Mouse (Mus musculus): ENCODE results near the gene Zswim8. TPM values are rescaled to one million over a fixed set of nuclear protein-coding genes. Genes with fewer than 3 reads are reported as not detected.
A peak's percentile ranks its signal among the peaks of the same experiment; 100 is the strongest.

The Zswim8 gene
- total RNA-seq, 1 experiment: 33.9 TPM

DNA sequence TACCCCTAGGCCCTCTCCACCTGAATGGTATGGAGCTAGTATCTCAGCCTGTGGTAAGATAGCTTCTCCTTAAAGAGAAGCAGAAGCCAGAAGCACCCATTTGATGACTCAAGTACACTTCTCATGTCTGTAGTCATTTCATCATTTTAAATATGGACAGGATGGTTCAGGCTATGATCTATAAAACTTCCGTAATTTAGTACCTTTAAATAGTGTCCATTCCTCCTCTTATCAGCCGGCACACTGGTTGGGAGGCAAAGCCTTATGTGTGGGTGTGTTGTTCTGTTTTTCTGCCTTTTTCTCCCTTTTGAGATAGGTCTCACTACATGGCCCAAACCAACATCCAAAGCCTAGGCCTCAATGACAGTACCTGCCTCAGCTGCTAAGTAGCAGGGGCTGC, 8.8 kb upstream of the Zswim8 start:
- H3K27ac ChIP-seq (ENCODE audit: insufficient read depth, low read depth, low read length, poor library complexity, severe bottlenecking): no peak overlapping the region
- TF ChIP-seq HCFC1 (IDR thresholded peaks at IDR 0.05; ENCODE audit: borderline replicate concordance, insufficient read depth, low read length) (no peak), CHD2 (IDR thresholded peaks at IDR 0.05; ENCODE audit: low read depth, low read length) (no peak), MAFK (IDR thresholded peaks at IDR 0.05; ENCODE audit: insufficient read depth, low read depth, low read length) (no peak), ZNF384 (IDR thresholded peaks at IDR 0.05; ENCODE audit: low read depth, low read length) (no peak), ZC3H11A (IDR thresholded peaks at IDR 0.05; ENCODE audit: borderline replicate concordance, low read depth, low read length) (no peak)
- peaks cover 8 to 10% of the 10 kb centered on the region in 2 experiments for H3K4me1 ChIP-seq (ENCODE audit: control insufficient read depth in 2 of 2, insufficient read depth in 2 of 2, low read length in 2 of 2, poor library complexity in 1 of 2)
- H3K36me3 ChIP-seq (ENCODE audit: control insufficient read depth, insufficient read depth, low read length, poor library complexity, severe bottlenecking): peaks cover 9% of the 10 kb centered on the region
- no peak overlapping the region for H3K9ac ChIP-seq (ENCODE audit: insufficient read depth, low read depth, low read length, poor library complexity, severe bottlenecking)
- H3K9me3 ChIP-seq (ENCODE audit: control insufficient read depth, insufficient read depth, low read depth, low read length): no peaks in the 10 kb centered on the region
- H3K4me3 ChIP-seq (ENCODE audit: insufficient read depth in 1 of 2, low read depth in 1 of 2, low read length in 2 of 2, poor library complexity in 1 of 2, severe bottlenecking in 1 of 2): no peak overlapping the region
- in situ Hi-C loops (cut with MboI; ENCODE audit: low sequenced_read_pairs in 2 of 2, unreplicated experiment in 2 of 2): no loop called here
- DNase-seq (ENCODE audit: low read depth, low spot score): no peak

DNA sequence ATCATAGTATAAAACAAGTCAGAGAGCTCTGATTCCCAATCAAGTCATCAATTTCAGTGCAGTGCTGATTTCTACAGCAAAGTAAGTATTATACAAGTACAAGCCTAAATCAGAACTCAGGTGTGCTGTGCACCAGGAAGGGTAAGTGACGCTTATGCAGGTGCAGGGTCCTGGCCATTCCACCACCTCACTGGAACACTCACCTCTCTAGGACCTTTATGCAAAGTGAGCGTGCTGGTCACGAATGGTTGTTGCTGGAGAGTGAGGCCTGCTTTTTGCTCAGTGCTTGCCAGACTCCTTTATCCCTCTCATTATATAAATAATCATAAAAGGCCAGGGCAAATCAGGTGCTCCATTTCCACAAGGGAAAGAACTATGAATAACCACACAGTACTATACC, 7.0 kb upstream of the Zswim8 start:
- no peak for DNase-seq (ENCODE audit: low read depth, low spot score)
- no peak overlapping the region for H3K4me3 ChIP-seq (ENCODE audit: insufficient read depth in 1 of 2, low read depth in 1 of 2, low read length in 2 of 2, poor library complexity in 1 of 2, severe bottlenecking in 1 of 2)
- in situ Hi-C loops (cut with MboI; ENCODE audit: low sequenced_read_pairs in 2 of 2, unreplicated experiment in 2 of 2): no loop called here
- H3K27ac ChIP-seq (ENCODE audit: insufficient read depth, low read depth, low read length, poor library complexity, severe bottlenecking): no peak overlapping the region
- H3K9me3 ChIP-seq (ENCODE audit: control insufficient read depth, insufficient read depth, low read depth, low read length): no peaks in the 10 kb centered on the region
- peaks cover 6 to 8% of the 10 kb centered on the region in 2 experiments for H3K4me1 ChIP-seq (ENCODE audit: control insufficient read depth in 2 of 2, insufficient read depth in 2 of 2, low read length in 2 of 2, poor library complexity in 1 of 2)
- no peak overlapping the region for H3K9ac ChIP-seq (ENCODE audit: insufficient read depth, low read depth, low read length, poor library complexity, severe bottlenecking)
- TF ChIP-seq ZNF384 (IDR thresholded peaks at IDR 0.05; ENCODE audit: low read depth, low read length): no peak
- no peak for TF ChIP-seq ZC3H11A (IDR thresholded peaks at IDR 0.05; ENCODE audit: borderline replicate concordance, low read depth, low read length)
- TF ChIP-seq MAFK (IDR thresholded peaks at IDR 0.05; ENCODE audit: insufficient read depth, low read depth, low read length): no peak
- TF ChIP-seq CHD2 (IDR thresholded peaks at IDR 0.05; ENCODE audit: low read depth, low read length): no peak
- TF ChIP-seq HCFC1 (IDR thresholded peaks at IDR 0.05; ENCODE audit: borderline replicate concordance, insufficient read depth, low read length): no peak
- no peaks in the 10 kb centered on the region; the same call in 1 of the 2 replicates for H3K36me3 ChIP-seq (ENCODE audit: control insufficient read depth, insufficient read depth, low read length, poor library complexity, severe bottlenecking)

DNA sequence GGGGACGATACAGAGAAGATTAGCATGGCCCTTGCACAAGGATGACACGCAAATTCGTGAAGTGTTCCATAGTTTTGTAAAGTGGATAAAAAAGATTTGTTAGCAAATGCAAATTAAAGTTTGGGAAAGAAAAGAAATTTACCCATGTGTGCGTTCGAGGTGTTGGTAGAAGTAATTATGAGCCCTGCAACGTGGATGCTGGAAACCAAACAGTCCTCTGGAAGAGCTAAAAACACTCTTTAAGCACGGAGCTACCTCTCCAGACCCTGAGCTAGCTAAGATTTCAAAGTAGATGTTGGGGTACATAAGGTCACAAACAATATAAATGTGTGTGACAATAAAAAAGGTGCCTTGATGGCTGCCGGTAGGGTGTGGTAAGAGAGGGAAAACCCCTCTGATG, 5.8 kb upstream of the Zswim8 start:
- H3K9ac ChIP-seq (ENCODE audit: insufficient read depth, low read depth, low read length, poor library complexity, severe bottlenecking): peak overlapping the region; percentile 68; the same call in 1 of the 2 replicates
- peaks cover 2 to 3% of the 10 kb centered on the region in 2 experiments for H3K4me1 ChIP-seq (ENCODE audit: control insufficient read depth in 2 of 2, insufficient read depth in 2 of 2, low read length in 2 of 2, poor library complexity in 1 of 2)
- no peak for DNase-seq (ENCODE audit: low read depth, low spot score)
- no peak overlapping the region; the same call in 1 of the 2 replicates for H3K27ac ChIP-seq (ENCODE audit: insufficient read depth, low read depth, low read length, poor library complexity, severe bottlenecking)
- in situ Hi-C loops (cut with MboI; ENCODE audit: low sequenced_read_pairs in 2 of 2, unreplicated experiment in 2 of 2): no loop called here
- TF ChIP-seq ZNF384 (IDR thresholded peaks at IDR 0.05; ENCODE audit: low read depth, low read length) (no peak), MAFK (IDR thresholded peaks at IDR 0.05; ENCODE audit: insufficient read depth, low read depth, low read length) (no peak), CHD2 (IDR thresholded peaks at IDR 0.05; ENCODE audit: low read depth, low read length) (no peak), ZC3H11A (IDR thresholded peaks at IDR 0.05; ENCODE audit: borderline replicate concordance, low read depth, low read length) (no peak), HCFC1 (IDR thresholded peaks at IDR 0.05; ENCODE audit: borderline replicate concordance, insufficient read depth, low read length) (no peak)
- no peaks in the 10 kb centered on the region for H3K9me3 ChIP-seq (ENCODE audit: control insufficient read depth, insufficient read depth, low read depth, low read length)
- peak overlapping the region; percentile 77 to 79 for H3K4me3 ChIP-seq (ENCODE audit: insufficient read depth in 1 of 2, low read depth in 1 of 2, low read length in 2 of 2, poor library complexity in 1 of 2, severe bottlenecking in 1 of 2)
- no peaks in the 10 kb centered on the region; the same call in 1 of the 2 replicates for H3K36me3 ChIP-seq (ENCODE audit: control insufficient read depth, insufficient read depth, low read length, poor library complexity, severe bottlenecking)

DNA sequence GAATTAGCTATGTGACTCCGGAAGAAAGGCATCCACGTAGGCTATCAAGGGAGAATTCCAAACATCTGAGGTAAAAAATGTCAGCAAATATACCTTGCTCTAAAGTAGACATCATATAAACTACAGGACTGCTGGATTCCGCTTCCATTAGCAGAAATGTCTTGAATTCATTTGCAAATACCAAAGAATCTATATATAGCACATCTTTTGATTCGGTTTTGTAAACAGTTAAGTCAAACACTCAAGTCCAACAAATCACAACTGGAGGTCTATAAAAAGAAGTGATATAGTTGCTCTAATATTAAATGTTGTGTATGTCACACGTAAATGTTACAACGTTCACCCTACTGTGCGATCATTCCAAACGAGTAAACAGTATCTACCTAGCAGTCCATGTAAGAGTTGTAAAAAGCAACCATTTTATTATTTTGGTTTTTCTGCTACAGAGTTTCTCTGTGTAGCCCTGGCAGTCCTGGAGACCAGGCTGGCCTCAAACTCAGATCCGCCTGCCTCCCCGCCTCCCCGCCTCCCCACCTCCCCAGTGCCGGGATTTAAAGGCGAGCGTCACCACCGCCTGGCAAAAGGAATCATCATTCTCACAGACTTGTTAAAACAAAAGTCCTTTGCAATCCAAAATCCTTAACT, 5.1 kb upstream of the Zswim8 start:
- Histone ChIP-seq H3K9ac (ENCODE audit: insufficient read depth, low read depth, low read length, poor library complexity, severe bottlenecking) (peak overlapping the region; percentile 85), H3K4me1 (ENCODE audit: control insufficient read depth in 2 of 2, insufficient read depth in 2 of 2, low read length in 2 of 2, poor library complexity in 1 of 2) (peaks cover 0 to 2% of the 10 kb centered on the region in 2 experiments; a peak in 3 of 4 replicates), H3K4me3 (ENCODE audit: insufficient read depth in 1 of 2, low read depth in 1 of 2, low read length in 2 of 2, poor library complexity in 1 of 2, severe bottlenecking in 1 of 2) (peak overlapping the region; percentile 77 to 79), H3K27ac (ENCODE audit: insufficient read depth, low read depth, low read length, poor library complexity, severe bottlenecking) (peak overlapping the region; percentile 85), H3K36me3 (ENCODE audit: control insufficient read depth, insufficient read depth, low read length, poor library complexity, severe bottlenecking) (no peaks in the 10 kb centered on the region; the same call in 1 of the 2 replicates), H3K9me3 (ENCODE audit: control insufficient read depth, insufficient read depth, low read depth, low read length) (no peaks in the 10 kb centered on the region)
- DNase-seq (ENCODE audit: low read depth, low spot score): no peak
- no peak for TF ChIP-seq ZC3H11A (IDR thresholded peaks at IDR 0.05; ENCODE audit: borderline replicate concordance, low read depth, low read length)
- no peak for TF ChIP-seq CHD2 (IDR thresholded peaks at IDR 0.05; ENCODE audit: low read depth, low read length)
- in situ Hi-C loops (cut with MboI; ENCODE audit: low sequenced_read_pairs in 2 of 2, unreplicated experiment in 2 of 2): no loop called here

Measured in ES-E14 (cell line).